Mouse (Mus musculus) common myeloid progenitor, adult 5-6 weeks (primary cell): ENCODE results near the gene Hoxa11. TPM values are rescaled to one million over a fixed set of nuclear protein-coding genes. Genes with fewer than 3 reads are reported as not detected.

Experiments used
- ATAC-seq: replicated peaks from 2 replicates; pipeline ENCODE4 v1.8.0; 2016; ENCODE audit warnings: low read depth, mild to moderate bottlenecking, moderate TSS enrichment, inconsistent platforms; ENCODE audit not compliant: poor library complexity, severe bottlenecking
- total RNA-seq: library from RNA; stranded (forward); fragments of 200-1000, 187-1606 nt; gene quantifications from 2 replicates; pipeline ENCODE4 v1.2.3, GENCODE M21; 2017

Gene Hoxa11
- total RNA-seq, 1 experiment from 2014 or later: not detected

DNA sequence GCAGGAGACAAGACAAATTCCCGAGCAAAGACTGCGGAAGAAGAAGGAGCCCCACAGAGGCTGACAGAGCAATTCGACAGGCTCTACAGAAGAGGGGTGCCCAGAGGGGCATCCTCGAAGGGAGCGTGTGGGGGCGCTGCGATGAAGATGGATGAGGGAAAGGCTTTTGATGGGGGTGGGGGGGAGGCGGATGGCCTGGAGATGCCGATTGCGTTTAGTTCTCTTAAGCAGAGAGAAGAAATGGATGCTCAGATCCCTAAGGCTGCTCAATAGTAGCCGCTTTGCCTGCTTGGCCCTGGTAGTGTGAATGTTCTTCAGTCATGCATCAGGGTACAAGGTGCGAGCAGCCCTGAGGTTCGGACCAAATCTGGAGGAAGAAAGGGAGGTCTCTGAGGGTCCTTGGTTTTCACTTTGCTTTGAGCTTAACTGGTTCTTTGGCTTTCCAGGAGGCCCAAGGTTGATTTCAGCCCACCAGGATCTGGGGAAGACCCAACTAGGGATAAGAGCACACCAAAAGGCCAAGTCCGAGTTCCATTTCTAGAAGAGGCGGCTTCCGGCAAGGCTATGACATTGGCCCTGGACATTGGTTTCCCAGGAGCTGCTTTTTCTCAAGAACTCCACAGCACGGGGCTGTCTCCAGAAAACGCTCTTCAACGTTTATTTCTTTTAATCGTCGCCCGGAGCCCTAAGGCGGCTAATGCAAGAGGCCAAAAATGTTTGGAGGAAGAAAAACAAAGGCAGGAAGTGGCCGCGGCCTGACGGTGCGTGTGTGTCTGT, 3.2 kb upstream of the Hoxa11 start:
- no peak for ATAC-seq

DNA sequence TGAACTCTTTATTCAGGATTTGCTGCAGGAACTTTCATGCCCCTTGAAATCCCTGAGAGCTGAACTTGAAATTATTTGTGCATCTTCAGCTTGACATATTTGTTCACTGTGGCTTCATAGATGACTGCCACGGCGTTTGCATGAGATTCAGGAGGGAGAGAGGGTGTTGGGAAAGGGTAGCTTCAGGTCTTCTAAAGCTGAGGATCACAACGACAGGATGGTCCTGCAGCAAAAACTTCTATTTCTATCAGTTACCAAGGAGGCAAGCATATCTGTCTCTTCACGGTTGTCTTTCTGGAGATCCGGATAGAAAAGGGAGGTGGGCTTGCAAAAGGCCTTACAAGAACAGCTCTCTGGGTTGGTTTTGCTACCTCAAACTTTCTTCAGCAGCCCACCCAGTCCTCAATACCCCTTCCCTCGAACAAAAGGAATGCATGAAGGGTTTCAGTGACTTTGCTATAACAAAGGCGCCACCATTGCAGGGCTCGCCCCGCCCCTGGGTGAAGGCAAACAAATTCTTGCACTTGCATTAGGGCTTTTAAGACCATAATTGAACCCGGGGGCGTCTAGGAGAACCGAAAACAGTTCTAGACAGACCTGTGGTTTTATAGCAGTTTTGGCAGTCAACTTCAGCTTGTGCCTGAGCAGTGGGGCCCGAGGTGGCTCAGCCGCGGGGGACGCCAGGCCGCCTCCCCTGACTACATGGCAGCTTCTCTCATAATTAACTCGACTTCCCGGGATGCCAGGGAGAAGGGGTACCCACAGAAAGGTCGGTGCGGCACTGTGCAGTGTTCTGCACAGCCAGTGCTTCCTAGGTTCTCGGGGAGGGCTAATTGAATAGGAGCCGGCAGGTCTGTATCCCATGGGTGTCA, 2.4 kb upstream of the Hoxa11 start:
- no peak for ATAC-seq

GRCm38 (mm10) chr6:52246916-52247315, 1.3 kb upstream of the Hoxa11 start:
- ATAC-seq: no peak

- ATAC-seq: peak; percentile 71
These were observed 793 bp upstream of the Hoxa11 start for GRCm38 (mm10) chr6:52246403-52246803.

GRCm38 (mm10) chr6:52245040-52245756, 412 bp downstream of the Hoxa11 start:
- no peak for ATAC-seq

GRCm38 (mm10) chr6:52244471-52245039, 1.1 kb downstream of the Hoxa11 start:
- ATAC-seq: no peak

GRCm38 (mm10) chr6:52243681-52244121, 1.9 kb downstream of the Hoxa11 start:
- no peak for ATAC-seq

- ATAC-seq: no peak
These were observed 2.7 kb downstream of the Hoxa11 start for GRCm38 (mm10) chr6:52242801-52243332.

- no peak for ATAC-seq
These were observed 4.5 kb downstream of the Hoxa11 start for GRCm38 (mm10) chr6:52241001-52241621.

GRCm38 (mm10) chr6:52240389-52241000, 5.1 kb downstream of the Hoxa11 start, which contains the start of gene Hoxa10:
Gene Hoxa10, minus strand, starts transcription at chr6:52240854.
- peak; percentile 87 for ATAC-seq

DNA sequence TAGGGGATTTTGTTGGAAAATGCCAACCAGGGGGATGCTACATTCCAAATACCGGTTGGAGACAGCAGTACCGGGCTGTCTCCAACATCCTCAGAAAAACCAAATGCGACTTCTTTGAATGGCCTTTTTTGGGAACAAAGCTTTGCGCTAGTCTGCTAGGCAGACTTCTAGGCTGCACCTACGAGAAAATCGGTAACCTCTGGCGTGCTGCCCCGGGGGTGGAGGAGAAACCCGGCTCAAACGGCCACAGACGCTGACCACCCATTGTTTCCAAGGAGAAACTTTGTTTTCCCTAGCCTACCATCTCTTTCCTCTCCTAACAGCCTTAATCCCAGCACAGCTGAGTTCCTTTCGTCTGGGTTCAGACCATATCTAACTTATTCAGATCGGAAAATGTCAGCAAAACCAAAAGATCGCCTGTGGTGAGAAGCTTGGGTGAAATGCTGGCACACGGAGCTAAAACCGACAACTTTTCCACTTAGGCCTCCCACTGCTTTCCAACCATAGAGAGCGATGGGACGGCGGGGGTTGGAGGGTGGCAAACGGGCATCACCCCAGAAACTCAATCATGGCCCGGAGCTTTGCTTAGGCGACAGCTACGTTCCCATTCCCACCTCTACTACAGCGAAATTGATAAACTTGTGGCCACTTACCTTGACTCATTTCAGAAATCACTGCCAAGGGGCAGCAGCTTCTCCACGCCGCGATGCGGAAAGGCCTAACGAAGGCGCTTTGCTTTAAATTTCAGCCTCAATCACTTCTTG, 5.8 kb downstream of the Hoxa11 start:
- ATAC-seq: no peak

GRCm38 (mm10) chr6:52238976-52239375, 6.6 kb downstream of the Hoxa11 start:
- ATAC-seq: no peak

GRCm38 (mm10) chr6:52238155-52238545, 7.5 kb downstream of the Hoxa11 start:
- ATAC-seq: no peak

DNA sequence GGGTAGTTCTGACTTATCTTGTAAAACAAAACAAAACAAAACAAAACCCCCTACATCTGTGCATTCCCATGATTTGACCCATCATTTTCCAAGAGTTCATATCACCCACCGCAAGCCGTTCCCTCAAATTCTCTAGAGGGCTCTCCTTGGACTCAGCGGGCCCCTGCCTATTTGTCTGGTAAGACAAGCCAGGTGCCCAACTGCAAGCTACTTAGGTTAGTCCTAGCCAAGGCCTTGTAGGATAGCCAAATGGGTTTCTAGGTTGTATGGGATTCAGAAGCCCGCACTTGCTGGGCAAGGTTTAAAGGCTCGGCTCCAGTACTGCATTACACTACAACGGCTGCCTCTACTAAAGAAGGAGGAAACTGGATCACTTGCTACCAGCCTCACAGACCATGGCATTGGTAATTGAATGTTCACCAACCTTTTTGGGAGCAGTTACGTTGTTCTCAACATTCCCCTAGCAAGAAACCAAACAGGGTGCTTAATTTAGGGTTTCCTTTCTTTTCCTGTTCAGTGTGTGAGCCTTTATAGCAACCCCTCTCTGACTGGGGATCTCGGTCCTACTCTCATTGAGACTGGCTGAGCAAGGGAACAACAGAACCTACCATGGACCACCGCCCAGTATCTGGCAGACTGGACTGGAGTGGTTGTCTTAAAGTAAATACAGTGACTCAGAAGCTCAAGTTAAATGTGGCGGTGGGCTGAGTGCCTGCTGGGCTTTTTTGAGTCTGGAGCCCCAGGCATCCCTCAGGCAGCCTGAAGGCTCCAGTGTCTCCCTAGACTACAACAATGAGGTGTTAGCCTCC, 8.1 kb downstream of the Hoxa11 start:
- ATAC-seq: no peak

DNA sequence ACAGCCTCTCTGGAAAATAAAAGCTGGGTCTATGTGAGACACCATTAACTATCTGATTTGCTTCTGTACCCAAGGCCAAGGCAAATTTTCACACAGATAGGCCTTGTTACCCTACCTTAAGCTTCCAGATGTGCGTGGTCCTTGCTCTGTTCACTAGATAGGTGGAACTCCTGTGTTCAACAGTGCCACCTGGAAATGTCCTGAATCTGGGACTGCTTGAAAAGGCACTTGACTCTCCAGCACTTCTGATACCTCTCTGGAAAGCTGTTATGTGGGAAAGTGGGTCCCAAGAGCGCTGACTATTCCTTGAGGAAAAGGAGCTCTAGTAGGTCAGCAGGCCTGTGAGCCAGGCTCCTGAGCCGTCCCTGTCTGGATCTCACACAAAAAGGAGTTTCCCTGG, 8.8 kb downstream of the Hoxa11 start:
- no peak for ATAC-seq

DNA sequence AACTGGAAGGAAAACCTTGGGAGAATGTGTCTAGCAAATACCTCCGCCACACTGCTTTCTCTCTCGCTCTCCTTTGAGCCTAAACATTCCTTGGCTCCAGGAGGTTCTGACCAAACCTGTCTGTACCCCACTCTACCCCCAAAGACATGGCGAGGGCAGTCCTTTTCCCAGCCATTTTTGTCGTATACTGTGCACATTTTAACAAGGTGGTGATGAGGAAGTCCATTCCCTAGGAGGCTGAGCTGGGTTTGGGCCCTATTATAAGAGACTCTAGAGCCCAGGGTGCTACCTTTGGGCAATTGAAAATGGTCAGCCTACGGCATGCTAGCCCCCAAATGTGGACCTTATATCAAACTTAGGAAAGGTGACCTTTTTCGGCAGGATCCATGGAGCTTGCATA, 9.7 kb downstream of the Hoxa11 start:
- no peak for ATAC-seq

- no peak for ATAC-seq
These were observed 10.3 kb downstream of the Hoxa11 start for GRCm38 (mm10) chr6:52235267-52235666.
